Mouse (Mus musculus) CD4-positive naive resting alpha-beta T cell, adult 57 days (primary cell): ENCODE data around the gene Herc1. TPM values are rescaled to one million over a fixed set of nuclear protein-coding genes. Genes with fewer than 3 reads are reported as not detected.

Source experiments
- total RNA-seq: library from RNA; stranded (reverse); gene quantifications from one replicate; pipeline ENCODE4 v1.2.4, GENCODE M21; 2023

Gene Herc1
- total RNA-seq: 119 TPM

DNA sequence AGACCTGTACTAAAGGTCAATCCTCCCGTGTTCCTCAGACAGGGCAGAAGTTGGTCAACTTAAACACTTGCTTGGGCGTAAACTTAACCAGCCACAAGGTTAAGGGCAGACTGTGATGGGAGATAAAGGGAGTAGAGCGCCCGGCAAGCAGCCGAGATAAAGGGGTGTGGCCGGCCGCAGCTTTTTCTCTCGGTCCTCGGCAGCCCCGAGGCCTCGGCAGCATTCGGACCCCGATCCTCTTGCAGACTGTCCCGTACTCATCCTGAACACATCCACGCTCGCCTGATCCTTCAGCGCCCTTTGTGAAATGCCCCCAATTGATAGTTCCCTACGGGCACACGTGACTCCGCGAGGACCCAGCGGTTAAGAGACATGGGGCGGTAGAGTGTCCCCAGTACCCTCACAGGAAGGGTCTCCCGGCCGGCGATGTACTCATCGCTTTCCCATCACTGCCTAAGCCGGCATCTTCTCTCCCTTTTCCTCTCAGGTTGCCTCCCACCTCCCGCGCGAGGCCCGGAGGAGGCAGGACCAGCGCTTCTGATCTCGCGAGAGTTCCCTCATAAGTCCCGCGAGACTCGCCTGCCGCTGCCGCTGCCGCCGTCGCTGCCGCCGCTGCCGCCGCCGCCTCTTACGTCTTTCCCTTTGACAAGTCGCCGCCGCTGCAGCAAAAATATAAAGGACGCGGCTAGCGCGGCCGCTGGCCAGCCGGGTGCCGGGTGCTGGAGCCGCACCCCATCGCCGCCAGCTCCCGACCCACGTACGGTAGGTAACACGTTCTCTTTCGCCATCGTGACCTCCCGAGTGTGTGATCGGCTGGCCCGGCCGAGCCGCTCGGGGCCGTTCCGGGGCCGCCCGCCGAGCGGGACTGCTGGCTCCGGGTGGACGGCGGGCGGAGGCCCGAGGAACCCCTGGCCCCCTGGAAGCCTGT is at the start of gene Herc1:
Herc1 (plus strand) TSS at position 591 of the 928 bp plus-strand sequence.

DNA sequence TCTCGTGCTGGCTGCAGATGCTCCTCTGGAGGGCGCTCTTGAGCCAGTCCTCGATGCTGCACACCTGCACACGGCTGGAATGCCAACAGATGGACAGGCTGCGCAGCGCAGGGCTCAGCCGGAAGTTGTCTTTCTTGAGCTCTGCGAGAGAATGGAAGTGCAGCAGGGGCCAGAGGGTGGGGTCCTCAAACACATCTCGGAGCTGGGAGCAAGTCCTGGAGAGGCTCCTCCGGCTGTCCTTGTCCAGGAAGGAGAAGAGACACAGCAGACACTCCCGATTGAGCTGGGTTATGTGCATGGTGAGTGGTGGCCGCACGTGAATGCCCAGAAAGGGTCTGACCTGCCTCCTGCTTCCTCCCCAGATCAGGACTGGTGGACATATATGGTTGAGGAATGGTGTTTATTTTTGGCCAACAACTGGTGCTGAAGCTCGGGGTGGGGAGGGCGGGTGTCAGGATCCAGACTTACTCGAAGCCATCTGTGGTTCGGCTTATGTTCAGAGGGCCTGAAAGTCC is 164.1 kb downstream of the Herc1 start, which contains the start of gene Fbxl22:
Fbxl22 (minus strand) TSS at position 338 of the 515 bp plus-strand sequence.

Other genes with a start within 250 kb of the Herc1 start
- gene Snx1, start 223.9 kb upstream of the Herc1 start, total RNA-seq: 85.7 TPM
- 40.3 TPM for gene Ciao2a, start 223.8 kb upstream of the Herc1 start, total RNA-seq
- gene Dapk2, start 192.2 kb upstream of the Herc1 start, total RNA-seq: 0.77 TPM
- gene Fbxl22, start 164.1 kb downstream of the Herc1 start, total RNA-seq: 13.3 TPM
- gene Usp3, start 242.7 kb downstream of the Herc1 start, total RNA-seq: 195 TPM